Mouse (Mus musculus) kidney, adult 2 months (tissue): Measurements from ENCODE around the gene Esrrg.

Experiments used
- CTCF ChIP-seq: fragments of 200-500 bp; conservative IDR thresholded peaks from 2 replicates; pipeline ENCODE4 v1.5.1; 2011; ENCODE audit warnings: low read depth, mild to moderate bottlenecking, control low read depth, low read length, moderate library complexity, mixed read lengths; ENCODE audit not compliant: insufficient read depth, insufficient read length
- POLR2A ChIP-seq: fragments of 200-500 bp; IDR thresholded peaks from one replicate; pipeline ENCODE4 v1.6.1; 2011; ENCODE audit warnings: low read depth, low read length, control low read depth

GRCm38 (mm10) chr1:187742071-187742470, 133.5 kb downstream of the Esrrg start:
- TF ChIP-seq POLR2A (no peak), CTCF (no peak)
